Mouse (Mus musculus): ENCODE results near the gene Hs6st2.
A peak's percentile ranks its signal among the peaks of the same experiment; 100 is the strongest.

Gene Hs6st2

DNA sequence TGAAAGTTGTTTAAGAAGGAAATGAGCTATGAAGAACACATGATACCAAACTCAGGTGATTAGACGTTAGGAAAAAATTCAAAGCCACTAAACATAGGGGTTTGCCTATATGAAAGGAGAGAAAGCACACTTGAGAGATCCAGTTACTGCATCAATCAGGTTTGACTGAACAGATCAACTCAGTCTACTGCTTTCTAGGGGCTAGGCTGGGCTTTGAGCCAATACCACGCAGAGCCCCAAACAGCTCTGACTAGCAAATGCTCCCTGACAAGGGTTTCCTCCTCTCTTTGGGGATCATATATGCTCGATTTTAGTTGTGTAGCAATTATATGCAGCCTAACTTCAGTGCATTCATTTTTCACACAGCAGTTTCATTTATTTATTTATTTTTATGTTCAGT, 96.2 kb downstream of the Hs6st2 start:
- DNase-seq (ENCODE audit: low spot score) = no peak

DNA sequence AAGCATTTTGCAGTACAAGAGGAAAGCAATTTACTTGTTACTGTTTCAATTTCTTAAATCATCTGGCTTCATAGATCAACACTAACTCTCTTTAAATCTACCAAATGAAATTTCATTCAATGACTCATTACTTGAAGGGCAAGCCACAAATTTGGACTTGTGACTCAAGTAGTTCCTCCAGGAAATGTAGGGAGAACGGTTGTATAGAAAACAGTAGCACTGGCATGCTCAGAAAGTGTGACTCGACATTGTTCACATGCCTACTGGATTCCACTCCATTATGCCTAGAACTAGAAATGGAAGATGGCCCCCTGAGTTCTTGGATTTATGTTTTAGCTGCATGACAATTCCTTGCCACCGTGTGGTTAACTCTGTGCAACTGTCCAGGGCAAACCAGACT, 100.0 kb downstream of the Hs6st2 start:
- no peak for DNase-seq (ENCODE audit: low spot score)

DNA sequence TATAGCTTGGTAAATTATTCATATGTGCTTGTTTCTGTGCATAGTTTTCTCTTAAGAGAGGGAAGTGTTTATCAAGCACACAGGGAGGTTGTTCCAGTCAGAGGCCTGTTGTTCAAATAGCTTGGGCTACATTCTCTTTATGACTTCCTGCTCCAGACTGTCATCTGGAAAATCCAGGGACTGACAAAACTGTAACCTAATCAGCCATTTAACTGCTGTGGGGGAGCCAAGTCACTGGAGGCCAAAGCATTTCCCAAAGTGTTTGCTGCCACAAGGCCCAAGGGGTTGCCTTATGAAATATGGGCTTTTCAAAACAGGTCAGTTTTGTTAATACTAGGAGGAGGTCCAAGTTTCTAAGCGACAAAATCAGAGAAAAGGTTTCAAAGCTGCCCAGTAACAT, 119.8 kb downstream of the Hs6st2 start:
- DNase-seq (ENCODE audit: low spot score) = no peak

DNA sequence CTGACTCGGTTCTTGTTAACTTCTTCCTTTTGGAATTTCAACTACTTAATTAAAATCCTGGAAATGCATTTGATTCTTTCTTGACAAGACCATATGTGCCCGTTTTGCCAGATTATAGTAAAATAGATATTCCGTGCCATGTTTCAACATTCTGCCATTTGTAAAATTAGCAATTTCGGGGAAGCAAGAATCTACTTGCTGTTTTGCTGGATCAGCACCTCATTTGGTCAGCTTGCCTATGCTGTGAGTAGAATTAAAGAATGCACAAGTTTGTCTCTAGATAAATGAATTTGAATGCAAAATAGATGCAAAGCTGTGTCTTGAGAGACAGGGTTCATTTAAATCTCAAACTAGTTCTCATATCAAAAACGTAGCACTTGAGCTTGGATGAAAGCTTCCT, 142.0 kb downstream of the Hs6st2 start:
- no peak for DNase-seq (ENCODE audit: low spot score)

DNA sequence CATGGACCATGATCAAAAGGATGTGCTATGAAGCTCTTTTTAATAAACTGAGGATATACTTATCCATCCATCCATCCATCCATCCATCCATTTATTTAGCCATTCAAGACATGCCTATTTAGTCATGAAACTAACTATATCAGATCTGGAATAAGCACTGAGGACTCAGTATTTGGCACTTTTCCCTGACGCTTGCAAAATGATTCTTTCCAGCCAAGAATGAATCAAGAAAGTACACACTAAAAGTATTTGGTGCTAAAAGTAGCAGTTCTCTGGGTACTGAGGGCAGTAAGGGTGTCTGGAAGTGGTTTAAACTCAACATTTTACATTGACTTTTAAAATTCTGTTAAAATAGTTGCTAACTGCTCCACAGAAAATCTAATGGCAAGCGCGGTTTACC, 144.6 kb downstream of the Hs6st2 start:
- no peak for DNase-seq (ENCODE audit: low spot score)

DNA sequence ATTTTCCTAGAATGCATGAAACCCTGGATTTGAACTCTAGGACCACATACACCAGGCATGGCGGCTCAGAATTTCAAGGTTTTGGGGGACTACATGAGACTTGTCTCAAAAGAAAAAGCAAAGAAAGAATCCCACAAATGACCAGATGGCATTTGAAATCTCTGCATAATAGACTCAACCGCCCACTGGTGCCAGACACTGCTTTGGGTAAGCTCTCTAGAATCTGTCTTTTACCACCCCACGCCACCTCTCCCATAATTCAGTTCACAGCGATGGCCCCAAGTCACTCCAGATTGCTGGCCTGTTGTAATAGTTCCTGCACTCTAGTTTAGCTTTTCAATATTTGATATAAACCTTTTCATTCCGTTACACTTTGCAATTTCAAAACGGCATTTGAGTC, 146.4 kb downstream of the Hs6st2 start:
- DNase-seq (ENCODE audit: low spot score) = no peak

DNA sequence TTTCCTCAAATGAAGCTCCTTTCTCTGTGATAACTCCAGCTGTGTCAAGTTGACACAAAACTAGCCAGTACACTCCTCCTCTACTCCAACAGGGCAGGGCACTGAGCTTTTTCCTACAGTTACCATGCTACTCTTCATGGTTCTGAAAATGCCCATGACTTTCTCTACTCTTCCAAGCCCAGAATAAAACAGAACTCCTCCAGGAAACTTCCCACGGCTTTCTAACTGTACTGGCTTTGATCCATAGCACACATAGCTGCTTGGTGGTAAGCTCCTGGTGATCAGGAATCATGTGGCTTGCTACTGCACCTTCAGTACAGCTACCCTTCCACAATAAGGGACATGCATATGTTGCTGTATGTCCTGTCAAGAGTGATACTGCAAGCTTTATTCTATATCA, 150.5 kb downstream of the Hs6st2 start:
- DNase-seq (ENCODE audit: low spot score) = no peak

DNA sequence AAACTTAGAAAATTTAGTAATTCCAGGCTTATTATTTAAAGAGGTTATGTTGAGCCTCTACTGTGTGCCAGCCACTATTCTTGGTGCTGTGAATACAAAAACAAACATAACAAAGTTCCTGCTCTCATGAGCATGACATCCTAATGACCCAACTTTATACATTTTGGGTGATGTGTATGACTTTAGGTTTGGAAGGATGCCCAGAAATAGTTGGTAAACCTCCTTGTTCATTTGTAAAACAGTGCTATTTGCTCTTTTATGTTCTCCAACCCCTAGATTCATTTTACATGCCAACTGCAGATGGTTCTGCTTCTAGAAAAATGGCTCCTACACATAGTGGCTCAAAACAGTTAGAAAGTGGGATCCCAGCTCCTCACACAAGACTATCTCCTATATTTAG, 153.1 kb downstream of the Hs6st2 start:
- DNase-seq (ENCODE audit: low spot score) = no peak

DNA sequence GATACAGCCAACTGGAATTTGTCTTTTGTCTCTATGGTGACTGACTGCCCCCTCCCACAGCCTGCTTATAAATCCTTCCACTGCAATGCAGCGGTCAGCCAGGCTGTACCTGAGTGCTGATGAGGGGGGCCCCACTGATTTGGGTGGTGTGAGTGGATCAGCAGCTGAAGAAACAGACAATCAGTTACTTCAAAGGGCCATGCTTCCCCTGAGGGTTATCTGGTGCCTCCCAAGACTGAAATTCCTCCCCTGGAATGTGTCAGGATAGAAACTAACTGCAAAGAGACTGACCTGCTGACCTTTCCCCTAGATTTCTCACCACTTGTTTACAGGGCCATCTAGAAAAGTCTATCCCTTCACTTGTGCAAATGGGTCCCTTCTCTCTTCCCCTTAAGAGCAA, 166.8 kb downstream of the Hs6st2 start:
- no peak for DNase-seq (ENCODE audit: low spot score)

DNA sequence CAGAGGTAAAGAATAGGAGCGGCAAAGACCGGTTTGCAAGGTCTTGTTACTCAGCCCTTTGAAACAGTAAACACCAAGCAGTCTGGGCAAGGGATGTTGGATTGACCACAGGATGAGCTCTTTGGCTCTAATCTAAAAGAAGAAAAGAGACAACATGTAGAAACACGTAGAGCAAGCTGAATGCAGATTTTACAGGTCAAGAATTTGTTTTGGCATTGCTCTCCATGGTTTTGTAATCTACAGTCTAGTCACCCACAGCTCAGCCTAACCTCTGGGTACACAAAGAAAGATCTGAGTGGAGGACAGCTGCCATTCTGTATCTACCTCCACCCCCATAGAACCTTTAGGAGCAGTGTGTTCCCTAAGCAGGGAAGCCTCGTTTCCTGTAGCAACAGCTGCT, 175.1 kb downstream of the Hs6st2 start:
- no peak for DNase-seq (ENCODE audit: low spot score)

DNA sequence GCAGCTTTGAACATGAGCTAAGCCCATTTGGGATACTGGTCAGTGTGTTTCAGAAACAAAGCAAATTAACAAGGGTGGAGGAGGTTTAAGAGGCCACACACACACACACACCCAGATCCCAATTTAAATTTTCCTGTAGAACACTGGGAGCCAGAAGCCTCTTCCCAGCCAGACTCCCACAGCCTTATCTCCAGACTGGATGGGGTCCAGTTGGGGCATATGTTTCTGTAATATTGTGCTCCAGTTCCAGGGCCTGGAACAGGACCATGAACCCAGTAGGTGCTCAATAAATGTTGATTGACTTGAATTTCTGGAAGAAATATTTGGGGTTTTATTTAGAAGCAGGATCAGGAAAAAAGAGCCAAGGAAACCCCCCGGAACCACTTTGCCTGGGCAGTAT, 176.0 kb downstream of the Hs6st2 start:
- no peak for DNase-seq (ENCODE audit: low spot score)

DNA sequence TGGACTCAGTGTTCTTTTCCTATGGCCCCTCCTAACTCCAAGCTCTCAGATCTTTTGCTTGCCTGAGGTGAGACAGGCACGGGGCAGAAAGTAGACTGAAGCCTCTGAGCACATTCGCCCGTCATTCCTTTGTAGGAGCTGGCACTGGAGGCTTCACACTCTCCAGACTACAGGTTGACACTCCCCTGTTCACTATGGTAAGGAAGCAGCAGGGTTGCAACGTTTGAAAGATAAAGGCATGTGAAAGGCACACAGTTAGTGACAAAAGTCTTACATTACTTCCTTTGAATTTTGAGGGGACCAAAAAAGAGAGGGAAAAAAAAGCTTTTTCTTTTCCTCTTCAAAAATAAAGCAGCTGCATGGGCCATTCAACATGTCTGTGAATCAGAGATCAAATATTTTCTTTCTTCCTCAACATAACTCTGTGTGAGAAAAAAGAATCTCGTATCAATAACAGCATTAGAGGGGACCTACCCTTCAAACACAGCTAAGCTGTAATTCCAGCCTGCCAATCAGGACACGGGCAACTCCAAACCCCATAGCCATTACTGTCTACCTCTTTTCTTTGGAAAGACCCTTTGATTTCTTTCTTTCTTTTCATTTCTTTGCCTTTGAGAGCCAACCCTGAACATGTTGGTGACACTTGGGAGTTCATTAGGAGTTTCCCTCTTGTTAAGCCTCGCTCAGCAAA, 177.7 kb downstream of the Hs6st2 start:
- no peak for DNase-seq (ENCODE audit: low spot score)

DNA sequence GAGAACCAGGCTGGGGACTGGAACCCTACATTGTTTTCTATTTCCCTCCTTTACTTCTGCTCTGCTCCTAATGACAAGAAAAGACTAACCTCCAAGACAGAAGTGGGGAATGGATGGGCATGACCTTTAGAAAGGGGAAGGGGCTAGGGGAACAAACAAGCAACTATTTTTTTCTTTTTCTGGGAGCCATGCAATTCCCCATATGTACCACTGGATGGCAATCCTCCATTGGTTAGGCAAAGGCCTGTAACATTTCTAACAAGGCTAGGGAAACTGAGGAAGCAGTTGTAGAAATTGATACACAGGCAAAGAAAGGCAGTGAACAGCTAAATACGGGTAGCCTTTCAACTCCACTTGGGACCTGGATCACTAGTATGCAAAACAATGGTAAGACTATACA, 183.8 kb downstream of the Hs6st2 start:
- no peak for DNase-seq (ENCODE audit: low spot score)

DNA sequence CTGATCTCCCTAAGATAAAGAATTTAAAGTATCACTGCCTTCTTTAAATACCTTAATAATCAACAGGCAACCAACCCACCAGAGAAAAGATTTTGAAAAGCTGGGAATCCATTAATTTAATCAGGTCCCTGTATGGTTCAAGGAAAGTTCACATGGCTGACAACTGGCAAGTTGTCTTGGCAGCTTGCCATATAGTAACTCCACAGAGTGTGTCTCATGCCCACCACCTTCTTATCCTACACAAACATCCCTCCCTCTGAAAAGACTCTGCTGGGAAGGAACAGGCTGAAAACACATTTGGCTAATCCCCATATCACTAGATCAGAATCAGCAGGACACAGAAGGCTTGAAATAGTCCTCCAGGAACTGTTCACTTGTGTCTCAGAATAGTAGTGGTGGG, 193.3 kb downstream of the Hs6st2 start:
- no peak for DNase-seq (ENCODE audit: low spot score)

DNA sequence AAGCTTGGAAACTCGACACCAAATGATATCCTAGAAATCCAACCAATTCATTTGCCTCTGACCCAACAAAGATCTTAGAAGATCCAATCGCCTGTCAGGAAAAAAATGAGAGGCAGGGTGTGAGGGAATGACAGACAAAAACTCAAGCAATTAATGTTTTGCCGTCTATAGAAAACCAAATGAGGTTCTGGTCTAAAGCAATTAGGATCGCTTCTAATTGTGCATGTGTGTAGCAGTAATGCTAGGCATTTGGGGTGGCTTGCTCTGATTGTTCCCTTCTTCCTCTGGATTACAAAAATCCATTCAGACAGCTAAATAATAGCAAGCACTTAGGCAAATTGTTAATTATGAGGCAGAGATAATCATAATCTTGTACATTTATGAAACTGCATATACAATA, 212.2 kb downstream of the Hs6st2 start:
- no peak for DNase-seq (ENCODE audit: low spot score)

DNA sequence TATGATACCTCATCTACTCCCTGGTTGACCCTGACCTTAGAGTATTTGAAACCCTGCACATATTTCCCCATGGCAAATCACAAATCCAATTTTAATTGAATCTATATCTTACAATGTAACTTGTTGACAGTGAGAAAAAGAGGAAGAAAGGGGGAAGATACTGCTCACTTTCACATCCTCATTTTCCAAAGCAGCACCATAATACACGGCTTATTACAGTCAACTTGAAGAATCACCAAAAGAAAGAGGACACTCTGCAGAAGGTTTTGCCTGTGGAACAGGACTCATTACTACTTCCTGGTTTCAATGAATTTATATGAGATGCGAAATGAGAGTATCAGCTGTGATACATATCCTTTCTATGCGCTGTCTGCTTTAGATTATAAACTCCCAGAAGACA, 220.2 kb downstream of the Hs6st2 start:
- no peak for DNase-seq (ENCODE audit: low spot score)

DNA sequence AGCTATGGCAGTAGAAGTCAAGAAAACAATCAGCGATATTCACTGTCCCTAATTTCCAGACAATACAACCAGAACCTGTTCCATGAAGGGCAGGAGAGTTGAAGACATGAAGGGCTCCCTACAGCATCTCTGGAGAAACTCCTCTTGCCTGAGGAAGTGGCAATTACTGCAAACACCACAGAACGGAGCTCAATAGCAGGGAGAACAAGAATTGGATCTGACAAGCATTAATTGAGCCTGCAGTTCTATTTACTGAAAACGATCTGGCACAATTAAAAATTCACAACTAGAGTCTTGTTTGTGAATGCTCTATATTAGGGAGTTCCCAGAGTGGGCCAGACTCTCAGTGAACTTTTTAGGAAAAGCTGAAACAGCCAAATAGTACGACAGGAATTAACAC, 238.3 kb downstream of the Hs6st2 start:
- DNase-seq (ENCODE audit: low spot score) = no peak

DNA sequence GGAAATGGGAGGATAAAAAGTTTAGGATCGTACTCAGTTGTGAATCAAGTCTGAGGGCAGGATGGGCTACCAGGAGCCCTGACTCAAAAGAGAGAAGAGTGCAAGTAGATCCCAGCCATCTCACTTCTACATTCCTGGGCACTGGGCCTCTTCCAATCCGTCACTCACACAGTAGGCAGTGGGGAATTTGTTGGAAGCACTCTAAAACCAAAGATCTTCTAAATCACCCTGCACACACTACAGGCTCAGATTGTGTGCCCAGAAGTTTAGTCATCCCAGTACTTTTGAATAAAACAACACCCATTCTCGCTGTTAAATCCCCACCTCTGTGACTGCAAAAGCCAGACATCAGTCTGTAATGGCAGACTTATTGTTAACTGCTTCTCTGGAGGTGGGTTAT, 249.9 kb downstream of the Hs6st2 start:
- no peak for DNase-seq (ENCODE audit: low spot score)

DNA sequence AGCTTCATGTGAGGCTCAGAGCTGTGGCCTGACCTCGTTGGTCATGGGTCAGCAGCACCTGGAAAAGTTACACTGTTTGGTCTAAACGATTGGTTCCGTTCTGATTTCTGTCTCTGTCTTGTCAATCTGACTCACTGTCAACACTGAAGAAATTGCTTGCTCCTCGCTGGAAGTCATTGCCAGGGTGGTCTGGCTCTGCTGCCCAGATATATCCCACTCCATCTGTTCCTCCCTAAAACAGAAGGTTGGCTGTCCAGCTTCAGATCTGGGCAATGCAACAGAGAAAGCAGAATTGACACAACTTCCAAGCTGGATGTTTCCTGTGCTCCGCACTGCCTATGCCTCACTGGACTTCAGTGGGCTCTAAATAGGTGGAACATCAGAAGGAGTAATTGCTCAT, 256.6 kb downstream of the Hs6st2 start:
- DNase-seq (ENCODE audit: low spot score) = no peak

DNA sequence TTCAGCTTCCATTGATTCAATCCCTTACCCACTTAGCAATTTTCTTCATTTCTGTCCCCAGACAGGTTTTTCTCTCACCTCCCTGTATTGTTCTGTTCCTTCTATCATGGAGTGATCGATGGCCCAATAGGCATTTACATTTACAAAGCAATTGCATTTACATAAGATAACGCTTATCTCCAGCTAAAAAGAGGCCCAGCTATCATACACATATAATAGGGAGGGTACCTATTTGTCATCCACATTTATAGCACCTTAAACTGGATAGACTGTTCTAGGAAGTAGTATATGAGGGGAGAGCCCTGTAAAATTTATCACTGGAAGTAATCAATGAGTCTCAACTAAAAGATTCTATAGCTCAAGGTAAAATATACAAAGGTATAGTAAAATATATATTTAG, 271.4 kb downstream of the Hs6st2 start:
- DNase-seq (ENCODE audit: low spot score) = no peak

DNA sequence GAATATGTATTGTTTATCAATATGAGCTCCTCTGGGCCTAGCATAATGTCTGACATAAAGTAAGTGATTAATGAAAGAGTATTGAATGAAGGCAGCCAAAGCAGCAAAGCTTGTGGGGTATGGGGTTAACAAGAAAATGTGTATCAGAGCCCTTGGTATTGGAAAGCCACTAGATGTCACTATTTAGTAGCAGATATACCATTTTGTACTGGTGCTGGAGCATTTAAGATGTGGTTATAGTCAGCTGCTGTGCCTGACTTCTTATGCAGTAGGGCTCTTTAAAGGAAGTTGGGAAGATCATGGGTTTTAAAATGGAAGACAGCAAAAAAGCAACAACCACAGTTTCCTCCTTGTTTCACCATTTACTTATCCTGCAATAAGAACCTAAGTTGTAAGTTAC, 284.2 kb downstream of the Hs6st2 start:
- no peak for DNase-seq (ENCODE audit: low spot score)

DNA sequence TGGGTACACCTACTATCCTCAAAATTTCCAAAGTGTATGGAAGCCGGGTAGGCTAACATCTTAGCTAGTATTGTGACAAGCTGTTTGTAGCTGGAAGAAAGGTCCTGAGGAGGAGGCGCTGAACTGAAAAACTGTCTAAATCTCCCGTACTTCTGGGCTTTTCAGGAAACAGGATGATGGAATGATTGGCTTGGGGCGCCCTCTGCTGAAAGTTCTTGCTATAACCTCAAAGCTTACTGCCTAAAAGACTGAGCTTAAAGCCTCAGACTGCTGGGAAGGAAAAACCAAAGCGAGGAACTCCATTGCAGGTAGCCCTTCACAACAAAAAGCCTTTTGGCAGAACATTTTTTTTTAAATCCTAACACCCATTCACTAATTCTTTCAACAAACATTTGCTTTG, 307.0 kb downstream of the Hs6st2 start:
- peak; percentile 12 for DNase-seq (ENCODE audit: low spot score)

DNA sequence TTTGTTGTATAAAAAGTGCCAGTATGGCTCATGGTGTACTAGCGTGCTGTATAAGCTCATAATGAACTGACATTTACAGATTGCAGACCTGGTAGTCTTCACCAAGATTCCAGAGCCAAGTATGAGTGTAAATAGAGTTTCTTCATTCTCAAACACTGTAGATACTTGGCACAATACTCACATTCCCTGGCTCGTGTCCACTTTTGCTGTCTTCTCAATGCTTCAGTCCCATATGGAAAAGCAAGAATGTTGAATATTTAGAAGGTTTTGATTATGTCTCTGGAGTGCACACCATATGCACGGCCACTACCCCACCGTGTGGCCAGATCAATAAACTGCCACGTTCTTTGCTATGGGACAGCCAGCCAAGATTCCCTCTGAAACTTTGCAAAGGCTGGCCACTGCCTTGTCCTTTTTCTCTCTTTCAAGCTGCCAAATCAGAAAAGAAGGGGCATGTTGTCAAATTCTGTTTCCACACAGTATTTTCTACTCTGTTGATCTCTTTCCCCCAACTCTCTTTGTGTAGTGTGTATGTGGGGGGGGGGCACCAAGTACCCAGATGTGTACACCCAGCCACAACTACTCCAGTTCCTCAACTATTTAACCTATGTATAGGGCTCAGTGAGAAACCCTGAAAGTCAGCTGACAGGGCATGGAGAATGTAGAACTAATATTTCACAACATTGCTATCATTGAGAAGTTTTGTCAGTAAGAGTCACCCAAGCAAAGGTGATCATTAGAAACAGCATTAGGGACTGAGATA, 309.0 kb downstream of the Hs6st2 start:
- DNase-seq (ENCODE audit: low spot score) = no peak

DNA sequence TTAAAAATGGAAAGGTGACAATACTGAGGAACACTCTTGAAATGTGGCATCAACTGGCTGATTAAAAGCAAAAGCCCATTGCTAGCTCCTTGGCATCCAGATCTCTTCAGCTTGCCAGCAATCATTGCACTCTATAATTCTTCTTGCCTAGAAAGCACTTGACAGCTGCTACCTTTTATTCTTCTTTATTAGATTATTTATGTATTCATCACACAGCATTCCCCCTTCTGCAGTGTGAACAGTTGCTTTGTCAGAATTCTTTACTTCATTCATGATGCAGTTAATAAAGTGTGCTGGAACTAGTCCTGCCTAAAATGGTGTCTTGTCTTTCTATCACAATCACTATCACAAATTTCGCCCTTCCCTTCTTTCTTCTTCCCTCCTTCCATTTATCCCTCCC, 332.0 kb downstream of the Hs6st2 start:
- no peak for DNase-seq (ENCODE audit: low spot score)

Data from MN1 (cell line).